Mouse (Mus musculus): Measurements from ENCODE around the gene Atad1. TPM values are rescaled to one million over a fixed set of nuclear protein-coding genes. Genes with fewer than 3 reads are reported as not detected.
"Not testable (repeated sequence)": the region's sequence is repeated elsewhere in the genome, so short reads cannot be mapped to it uniquely, and the experiment has no call there.

The Atad1 gene
- polyA plus RNA-seq (2021): 90.8 TPM

DNA sequence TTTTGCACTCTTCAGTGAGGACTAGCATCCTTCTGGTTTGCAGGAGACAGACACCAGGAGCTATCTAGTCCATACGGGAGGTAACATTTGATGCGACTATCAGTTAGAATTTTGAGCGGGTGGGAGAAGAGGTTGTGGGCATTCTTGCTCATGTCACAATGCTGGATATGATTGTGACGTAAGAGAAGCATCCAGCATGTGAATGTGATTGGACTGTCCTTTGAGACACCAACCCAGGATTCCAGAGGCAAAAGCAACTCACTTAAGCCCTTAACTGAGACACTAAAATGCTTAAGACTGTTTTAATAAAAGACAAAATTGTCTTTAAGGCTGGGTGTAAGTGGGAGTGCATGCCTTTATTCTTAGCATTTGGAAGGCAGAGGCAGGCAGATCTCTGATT, at the start of gene Atad1:
Gene Atad1, minus strand, starts transcription at position 101 of the 400 bp plus-strand sequence.
- ATAC-seq: no peak
- CTCF ChIA-PET: interaction anchor here (1.3 to 1.6 kb wide), 3 partner anchors 16 to 487 kb away, joined by 3 to 5 read pairs (median 4); no protein-coding TSS in a partner anchor
- POLR2A ChIA-PET: no interaction called here
- H3K27me3 ChIP-seq: peaks cover 6% of the 10 kb centered on the region
- in situ Hi-C loops (cut with MboI; ENCODE audit: low pct_unique_long_range_greater_than_20kb): no loop called here
- DNase-seq (ENCODE audit: low read depth, low spot score): no peak
- no peak for TF ChIP-seq CTCF (IDR thresholded peaks at IDR 0.05)

GRCm38 (mm10) chr19:32788016-32788415, 48.4 kb upstream of the Atad1 start:
- ATAC-seq; H3K27me3 ChIP-seq; POLR2A ChIA-PET; CTCF ChIA-PET; in situ Hi-C loops (cut with MboI; ENCODE audit: low pct_unique_long_range_greater_than_20kb); DNase-seq (ENCODE audit: low read depth, low spot score): not testable (repeated sequence)

GRCm38 (mm10) chr19:32787388-32787787, 47.8 kb upstream of the Atad1 start:
- H3K27me3 ChIP-seq; DNase-seq (ENCODE audit: low read depth, low spot score); CTCF ChIA-PET; in situ Hi-C loops (cut with MboI; ENCODE audit: low pct_unique_long_range_greater_than_20kb); ATAC-seq; POLR2A ChIA-PET: not testable (repeated sequence)

GRCm38 (mm10) chr19:32781305-32782071, 41.9 kb upstream of the Atad1 start:
- CTCF ChIA-PET: interaction anchor here (1.0 to 2.7 kb wide), 4 partner anchors 8 to 28 kb away, joined by 3 to 11 read pairs (median 6); no protein-coding TSS in a partner anchor
- H3K27me3 ChIP-seq: no peaks in the 10 kb centered on the region
- POLR2A ChIA-PET: no interaction called here
- DNase-seq (ENCODE audit: low read depth, low spot score): no peak
- TF ChIP-seq CTCF (IDR thresholded peaks at IDR 0.05): no peak
- in situ Hi-C loops (cut with MboI; ENCODE audit: low pct_unique_long_range_greater_than_20kb): no loop called here
- no peak for ATAC-seq

DNA sequence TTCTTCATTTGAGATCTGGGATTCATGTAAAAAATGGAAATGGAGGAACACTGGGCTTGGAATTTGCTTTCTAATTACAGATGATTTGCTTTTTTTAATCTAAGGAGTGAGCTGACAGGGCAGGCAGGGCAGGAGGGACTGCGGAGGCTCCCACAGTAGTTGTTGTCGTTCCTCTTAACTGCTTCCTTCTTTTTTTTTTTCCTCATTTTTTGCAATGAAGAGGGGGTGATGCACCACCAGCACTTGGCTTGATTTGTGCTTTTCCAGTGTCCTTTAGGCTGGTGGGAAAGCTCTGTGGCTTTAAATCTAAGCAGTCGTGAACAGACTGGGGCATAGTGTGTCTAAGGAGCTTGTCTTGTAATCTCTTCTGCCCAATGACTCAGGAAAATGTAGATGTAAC, 39.5 kb upstream of the Atad1 start:
- in situ Hi-C loops (cut with MboI; ENCODE audit: low pct_unique_long_range_greater_than_20kb): no loop called here
- no peak for TF ChIP-seq CTCF (IDR thresholded peaks at IDR 0.05)
- DNase-seq (ENCODE audit: low read depth, low spot score): no peak
- POLR2A ChIA-PET: interaction anchor here (0.7 to 1.0 kb wide), 2 partner anchors 170 to 293 kb away, joined by 5 to 7 read pairs; no protein-coding TSS in a partner anchor
- CTCF ChIA-PET: interaction anchor here (0.8 to 2.7 kb wide), 7 partner anchors 9 to 448 kb away, joined by 3 to 11 read pairs (median 3); no protein-coding TSS in a partner anchor
- H3K27me3 ChIP-seq: no peaks in the 10 kb centered on the region
- no peak for ATAC-seq

DNA sequence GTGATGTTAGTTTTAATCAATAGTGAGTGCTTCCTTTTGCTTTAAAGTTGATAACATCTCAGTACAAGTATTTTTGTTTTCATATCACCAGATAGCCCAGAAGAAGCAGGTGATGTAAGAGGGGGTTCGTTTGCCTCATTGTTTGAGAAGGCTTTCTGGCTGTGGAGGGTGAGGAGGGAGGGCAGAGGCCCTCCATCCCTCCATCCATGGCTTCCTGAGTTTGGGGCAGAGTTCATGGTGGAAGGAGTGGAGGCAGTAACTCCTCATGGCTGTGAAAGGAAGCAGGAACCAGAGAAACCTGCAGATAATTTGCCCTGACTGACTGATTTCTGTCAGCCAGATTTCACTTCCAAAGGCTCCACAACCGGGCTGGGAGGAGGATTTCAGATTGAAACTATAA, 38.8 kb upstream of the Atad1 start:
- ATAC-seq: no peak
- POLR2A ChIA-PET: no interaction called here

GRCm38 (mm10) chr19:32762493-32762892, 22.9 kb upstream of the Atad1 start:
- ChIA-PET POLR2A (no interaction called here), CTCF (interaction anchor here (0.9 to 17.5 kb wide), 4 partner anchors 8 to 465 kb away, joined by 3 to 220 read pairs (median 3); no protein-coding TSS in a partner anchor)
- in situ Hi-C loops (cut with MboI; ENCODE audit: low pct_unique_long_range_greater_than_20kb): no loop called here
- TF ChIP-seq CTCF (IDR thresholded peaks at IDR 0.05): no peak
- ATAC-seq (no peak), DNase-seq (ENCODE audit: low read depth, low spot score) (no peak)
- no peaks in the 10 kb centered on the region for H3K27me3 ChIP-seq

More for the DNA sequence above, 38.8 kb upstream of the Atad1 start:
- CTCF ChIA-PET: interaction anchor here (1.2 to 2.7 kb wide), 4 partner anchors 9 to 22 kb away, joined by 3 to 11 read pairs (median 4); no protein-coding TSS in a partner anchor
- in situ Hi-C loops (cut with MboI; ENCODE audit: low pct_unique_long_range_greater_than_20kb): no loop called here
- no peak for DNase-seq (ENCODE audit: low read depth, low spot score)
- no peak for TF ChIP-seq CTCF (IDR thresholded peaks at IDR 0.05)
- H3K27me3 ChIP-seq: no peaks in the 10 kb centered on the region

DNA sequence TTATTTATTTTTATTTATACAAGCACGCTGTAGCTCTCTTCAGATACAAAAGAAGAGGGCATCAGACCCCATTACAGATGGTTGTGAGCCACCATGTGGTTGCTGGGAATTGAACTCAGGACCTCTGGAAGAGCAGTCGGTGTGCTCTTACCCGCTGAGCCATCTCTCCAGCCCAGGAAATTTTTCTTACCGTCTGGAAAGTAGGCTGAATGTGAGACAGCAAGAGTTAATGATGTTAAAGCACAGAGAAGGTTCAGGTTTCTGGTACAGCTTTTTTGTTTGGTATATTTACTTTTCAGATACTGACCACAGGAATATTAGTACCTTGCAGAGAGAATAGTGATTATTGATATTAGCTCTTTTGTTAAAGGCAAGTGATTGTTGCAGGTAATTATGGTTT, 21.6 kb upstream of the Atad1 start:
- TF ChIP-seq CTCF (IDR thresholded peaks at IDR 0.05): no peak
- DNase-seq (ENCODE audit: low read depth, low spot score) (no peak), ATAC-seq (no peak)
- ChIA-PET CTCF (interaction anchor here (0.7 to 17.5 kb wide), 4 partner anchors 10 to 466 kb away, joined by 3 to 220 read pairs (median 4); no protein-coding TSS in a partner anchor), POLR2A (interaction anchor here (0.6 to 0.7 kb wide), 3 partner anchors 31 to 1897 kb away, joined by 4 to 7 read pairs (median 4); no protein-coding TSS in a partner anchor)
- in situ Hi-C loops (cut with MboI; ENCODE audit: low pct_unique_long_range_greater_than_20kb): no loop called here
- no peaks in the 10 kb centered on the region for H3K27me3 ChIP-seq

DNA sequence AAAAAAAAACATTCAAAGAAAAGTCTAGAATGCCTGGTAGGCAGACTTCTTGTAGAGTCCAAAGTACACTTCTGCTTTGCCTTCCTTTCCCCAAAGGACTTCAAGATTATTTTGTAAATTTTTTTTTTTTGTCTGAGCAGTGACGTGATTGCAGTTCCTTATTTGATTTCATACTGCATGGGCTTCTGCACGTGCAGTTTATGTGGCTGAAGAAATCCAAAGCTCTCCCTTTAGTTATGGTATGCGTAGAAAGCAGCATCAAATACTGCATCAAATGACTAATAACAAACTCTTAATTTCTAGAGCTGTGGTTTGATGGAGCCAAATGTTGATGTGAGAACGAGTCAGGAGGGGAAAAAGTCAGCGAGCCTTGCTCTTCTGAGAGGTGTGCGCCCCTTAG, 20.9 kb upstream of the Atad1 start:
- TF ChIP-seq CTCF (IDR thresholded peaks at IDR 0.05): no peak
- ATAC-seq (no peak), DNase-seq (ENCODE audit: low read depth, low spot score) (no peak)
- in situ Hi-C loops (cut with MboI; ENCODE audit: low pct_unique_long_range_greater_than_20kb): no loop called here
- ChIA-PET POLR2A (interaction anchor here (0.7 kb wide), 1 partner anchor 32 kb away, joined by 4 read pairs; no protein-coding TSS in a partner anchor), CTCF (interaction anchor here (0.7 to 17.5 kb wide), 3 partner anchors 17 to 467 kb away, joined by 3 to 220 read pairs (median 4); no protein-coding TSS in a partner anchor)
- H3K27me3 ChIP-seq: no peaks in the 10 kb centered on the region

DNA sequence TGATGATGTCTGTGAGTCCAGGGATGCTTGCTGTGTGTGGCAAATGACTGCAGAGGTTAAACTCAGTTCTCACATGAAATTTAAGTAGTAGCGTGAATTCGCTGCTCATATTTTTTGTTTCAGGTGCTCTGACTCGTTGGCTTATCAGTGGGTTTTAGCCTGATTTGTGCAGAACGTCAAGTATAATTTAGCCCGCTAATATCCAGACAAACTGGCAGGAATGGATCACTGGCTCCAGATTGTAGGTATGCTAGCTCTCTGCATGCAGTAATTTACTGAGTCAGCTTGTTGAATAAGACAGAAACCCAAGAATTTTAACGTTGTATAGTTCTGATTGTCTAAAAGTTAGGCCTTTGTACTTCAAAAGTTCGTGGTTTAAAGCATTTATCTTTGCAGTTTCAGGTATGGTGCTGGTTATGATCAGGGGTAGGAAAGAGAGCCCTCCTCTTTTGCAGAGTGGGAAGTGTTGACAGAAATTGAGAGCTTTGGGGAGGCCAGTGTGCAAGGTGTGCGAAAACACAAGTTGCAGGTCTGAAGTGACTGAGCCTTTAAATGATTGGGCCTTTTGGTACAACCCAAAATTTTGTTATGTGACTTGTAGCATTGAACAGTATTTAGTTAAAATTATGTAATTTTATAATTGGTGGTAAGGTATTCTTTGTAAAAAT, 19.9 kb upstream of the Atad1 start:
- ATAC-seq (no peak), DNase-seq (ENCODE audit: low read depth, low spot score) (no peak)
- no peaks in the 10 kb centered on the region for H3K27me3 ChIP-seq
- in situ Hi-C loops (cut with MboI; ENCODE audit: low pct_unique_long_range_greater_than_20kb): loop anchor here (5.0 kb wide), 6 partner anchors 47 to 468 kb away; no protein-coding TSS in a partner anchor
- ChIA-PET POLR2A (interaction anchor here (1.1 to 1.4 kb wide), 3 partner anchors 132 to 465 kb away, joined by 3 to 6 read pairs (median 4); no protein-coding TSS in a partner anchor), CTCF (interaction anchor here (1.3 to 17.5 kb wide), 3 partner anchors 10 to 468 kb away, joined by 3 to 220 read pairs (median 5); no protein-coding TSS in a partner anchor)
- no peak for TF ChIP-seq CTCF (IDR thresholded peaks at IDR 0.05)
